Mouse (Mus musculus): ENCODE results near the gene Med18. TPM values are rescaled to one million over a fixed set of nuclear protein-coding genes. Genes with fewer than 3 reads are reported as not detected.

Med18 gene
- 5.8 and 8.3 TPM in 2 replicates for polyA plus RNA-seq (2012; rRNA removed)

GRCm38 (mm10) chr4:132463430-132464254, at the start of gene Med18:
Gene Med18 (minus strand): TSS chr4:132463921.
- no peak for TF ChIP-seq POLR2A (IDR thresholded peaks at IDR 0.05; ENCODE audit: borderline replicate concordance, extremely low read depth, insufficient read depth, insufficient read length, poor library complexity, severe bottlenecking)
- peak; percentile 51; the same call in 1 of the 2 replicates for TF ChIP-seq CTCF (IDR thresholded peaks at IDR 0.05; ENCODE audit: borderline replicate concordance, extremely low read depth, insufficient read depth, insufficient read length)
- peak; percentile 99 for DNase-seq (ENCODE audit: low read depth)

- TF ChIP-seq CTCF (IDR thresholded peaks at IDR 0.05; ENCODE audit: borderline replicate concordance, extremely low read depth, insufficient read depth, insufficient read length) (no peak), POLR2A (IDR thresholded peaks at IDR 0.05; ENCODE audit: borderline replicate concordance, extremely low read depth, insufficient read depth, insufficient read length, poor library complexity, severe bottlenecking) (no peak)
- no peak for DNase-seq (ENCODE audit: low read depth)
Observed at GRCm38 (mm10) chr4:132512080-132512479, 48.4 kb upstream of the Med18 start.

- TF ChIP-seq CTCF (IDR thresholded peaks at IDR 0.05; ENCODE audit: borderline replicate concordance, extremely low read depth, insufficient read depth, insufficient read length): no peak
- peak; percentile 90 for TF ChIP-seq POLR2A (IDR thresholded peaks at IDR 0.05; ENCODE audit: borderline replicate concordance, extremely low read depth, insufficient read depth, insufficient read length, poor library complexity, severe bottlenecking)
- DNase-seq (ENCODE audit: low read depth): peak; percentile 99
Observed at GRCm38 (mm10) chr4:132510352-132510798, 46.7 kb upstream of the Med18 start, which contains the start of gene Sesn2. Gene Sesn2 (minus strand): TSS chr4:132510501.

- peak; percentile 91 for DNase-seq (ENCODE audit: low read depth)
- TF ChIP-seq POLR2A (IDR thresholded peaks at IDR 0.05; ENCODE audit: borderline replicate concordance, extremely low read depth, insufficient read depth, insufficient read length, poor library complexity, severe bottlenecking): no peak
- TF ChIP-seq CTCF (IDR thresholded peaks at IDR 0.05; ENCODE audit: borderline replicate concordance, extremely low read depth, insufficient read depth, insufficient read length): no peak
Observed at GRCm38 (mm10) chr4:132509621-132510296, 46.0 kb upstream of the Med18 start.

GRCm38 (mm10) chr4:132507210-132507609, 43.5 kb upstream of the Med18 start:
- TF ChIP-seq CTCF (IDR thresholded peaks at IDR 0.05; ENCODE audit: borderline replicate concordance, extremely low read depth, insufficient read depth, insufficient read length) (no peak), POLR2A (IDR thresholded peaks at IDR 0.05; ENCODE audit: borderline replicate concordance, extremely low read depth, insufficient read depth, insufficient read length, poor library complexity, severe bottlenecking) (no peak)
- no peak for DNase-seq (ENCODE audit: low read depth)

GRCm38 (mm10) chr4:132506250-132506649, 42.5 kb upstream of the Med18 start:
- DNase-seq (ENCODE audit: low read depth): no peak
- TF ChIP-seq CTCF (IDR thresholded peaks at IDR 0.05; ENCODE audit: borderline replicate concordance, extremely low read depth, insufficient read depth, insufficient read length) (no peak), POLR2A (IDR thresholded peaks at IDR 0.05; ENCODE audit: borderline replicate concordance, extremely low read depth, insufficient read depth, insufficient read length, poor library complexity, severe bottlenecking) (no peak)

GRCm38 (mm10) chr4:132505800-132506199, 42.1 kb upstream of the Med18 start:
- TF ChIP-seq POLR2A (IDR thresholded peaks at IDR 0.05; ENCODE audit: borderline replicate concordance, extremely low read depth, insufficient read depth, insufficient read length, poor library complexity, severe bottlenecking): no peak
- TF ChIP-seq CTCF (IDR thresholded peaks at IDR 0.05; ENCODE audit: borderline replicate concordance, extremely low read depth, insufficient read depth, insufficient read length): no peak
- DNase-seq (ENCODE audit: low read depth): no peak

GRCm38 (mm10) chr4:132505034-132505738, 41.5 kb upstream of the Med18 start:
- no peak for DNase-seq (ENCODE audit: low read depth)

GRCm38 (mm10) chr4:132503344-132503743, 39.6 kb upstream of the Med18 start:
- DNase-seq (ENCODE audit: low read depth): no peak
- no peak for TF ChIP-seq POLR2A (IDR thresholded peaks at IDR 0.05; ENCODE audit: borderline replicate concordance, extremely low read depth, insufficient read depth, insufficient read length, poor library complexity, severe bottlenecking)
- no peak for TF ChIP-seq CTCF (IDR thresholded peaks at IDR 0.05; ENCODE audit: borderline replicate concordance, extremely low read depth, insufficient read depth, insufficient read length)

More at GRCm38 (mm10) chr4:132505034-132505738, 41.5 kb upstream of the Med18 start:
- TF ChIP-seq CTCF (IDR thresholded peaks at IDR 0.05; ENCODE audit: borderline replicate concordance, extremely low read depth, insufficient read depth, insufficient read length) (no peak), POLR2A (IDR thresholded peaks at IDR 0.05; ENCODE audit: borderline replicate concordance, extremely low read depth, insufficient read depth, insufficient read length, poor library complexity, severe bottlenecking) (no peak)

- TF ChIP-seq POLR2A (IDR thresholded peaks at IDR 0.05; ENCODE audit: borderline replicate concordance, extremely low read depth, insufficient read depth, insufficient read length, poor library complexity, severe bottlenecking) (no peak), CTCF (IDR thresholded peaks at IDR 0.05; ENCODE audit: borderline replicate concordance, extremely low read depth, insufficient read depth, insufficient read length) (no peak)
- no peak for DNase-seq (ENCODE audit: low read depth)
Observed at GRCm38 (mm10) chr4:132501639-132502038, 37.9 kb upstream of the Med18 start.

Measured in brain, embryonic 14.5 days (tissue).